8 mouse cellular contexts compared by ENCODE assay signal in genomic region chr5:113139064-113139726, GRCm38 (mm10). TPM values are rescaled to one million over a fixed set of nuclear protein-coding genes. Genes with fewer than 3 reads are reported as not detected.
DNase-seq lines count a peak whose midpoint lies in the region; ATAC-seq and TF ChIP-seq lines count a peak whose summit lies in the region.

No protein-coding gene starts in this region.

- no peaks in the 10 kb centered on the region for H3K27me3 ChIP-seq in kidney, embryonic 16.5 days (ENCODE audit: insufficient read depth, low read length)
- H3K27me3 ChIP-seq in embryonic facial prominence, embryonic 14.5 days (replicated peaks; ENCODE audit: control insufficient read depth, insufficient read depth, low read length), result peaks cover 15% of the 10 kb centered on the region
- peaks cover 6% of the 10 kb centered on the region; the same call in 1 of the 2 replicates for H3K27me3 ChIP-seq in intestine, embryonic 14.5 days (replicated peaks; ENCODE audit: control insufficient read depth, insufficient read depth, low read length)
- no peaks in the 10 kb centered on the region for H3K27me3 ChIP-seq in midbrain, postnatal 0 days (ENCODE audit: insufficient read depth, low read length)

- no peaks in the 10 kb centered on the region for H3K36me3 ChIP-seq in kidney, embryonic 16.5 days (ENCODE audit: insufficient read depth, low read length)
- no peaks in the 10 kb centered on the region for H3K36me3 ChIP-seq in embryonic facial prominence, embryonic 14.5 days (ENCODE audit: control insufficient read depth, insufficient read depth, low read length)
- no peaks in the 10 kb centered on the region for H3K36me3 ChIP-seq in intestine, embryonic 14.5 days (ENCODE audit: control insufficient read depth, insufficient read depth, low read length)
- H3K36me3 ChIP-seq in midbrain, postnatal 0 days (ENCODE audit: insufficient read depth, low read length), result no peaks in the 10 kb centered on the region

- 51% methylated on average over 7 of the region's 7 CpGs for WGBS in kidney, embryonic 16.5 days
- WGBS in embryonic facial prominence, embryonic 14.5 days, result 51% methylated on average over 7 of the region's 7 CpGs
- 39% methylated on average over 7 of the region's 7 CpGs for WGBS in intestine, embryonic 14.5 days
- WGBS in midbrain, postnatal 0 days, result 63% methylated on average over 7 of the region's 7 CpGs

- no peak for DNase-seq in kidney, postnatal 10 days
- no peak for DNase-seq in embryonic facial prominence, embryonic 14.5 days (ENCODE audit: low spot score)
- no peak for DNase-seq in intestine, embryonic 14.5 days (ENCODE audit: low spot score)
- DNase-seq in midbrain, postnatal 0 days (ENCODE audit: low spot score), result no peak
- no peak for DNase-seq in cerebellum, postnatal 4 days (ENCODE audit: low spot score in 2 of 2)
- DNase-seq in ovary, postnatal 10 days (ENCODE audit: low spot score), result no peak
- DNase-seq in layer of hippocampus, postnatal 25 days (ENCODE audit: extremely low spot score in 1 of 2, low spot score in 1 of 2), result no peak

- peak overlapping the region; percentile 69 for H3K27ac ChIP-seq in kidney, embryonic 16.5 days (ENCODE audit: low read length)
- H3K27ac ChIP-seq in embryonic facial prominence, embryonic 14.5 days (replicated peaks; ENCODE audit: low read depth, low read length), result peak overlapping the region; percentile 75
- peak overlapping the region; percentile 75 for H3K27ac ChIP-seq in intestine, embryonic 14.5 days (ENCODE audit: low read depth)
- H3K27ac ChIP-seq in midbrain, postnatal 0 days (ENCODE audit: low read depth, low read length), result peak overlapping the region; percentile 71

- peak overlapping the region; percentile 53 for H3K4me3 ChIP-seq in kidney, embryonic 16.5 days (ENCODE audit: low read length)
- peak overlapping the region; percentile 47 for H3K4me3 ChIP-seq in embryonic facial prominence, embryonic 14.5 days (ENCODE audit: low read depth, low read length)
- H3K4me3 ChIP-seq in intestine, embryonic 14.5 days (ENCODE audit: low read depth, low read length), result peak overlapping the region; percentile 40
- peak overlapping the region; percentile 53 for H3K4me3 ChIP-seq in midbrain, postnatal 0 days (ENCODE audit: low read depth, low read length)

- ATAC-seq in kidney, embryonic 16.5 days (ENCODE audit: low FRiP score, low TSS enrichment), result peak; percentile 10; the same call in 1 of the 2 replicates
- ATAC-seq in embryonic facial prominence, embryonic 14.5 days (ENCODE audit: low read depth), result no peak; the same call in 1 of the 2 replicates
- ATAC-seq in intestine, embryonic 14.5 days (replicated peaks; ENCODE audit: low FRiP score, low TSS enrichment, low read depth), result 0 out of 2 replicates have a peak, but pooled peaks have one; percentile 24
- peak; percentile 39 for ATAC-seq in midbrain, postnatal 0 days (ENCODE audit: low FRiP score)

- TF ChIP-seq CTCF in midbrain, postnatal 0 days (IDR thresholded peaks at IDR 0.05), result no peak

- H3K9ac ChIP-seq in kidney, embryonic 16.5 days (replicated peaks; ENCODE audit: low read length), result peak overlapping the region; percentile 72
- H3K9ac ChIP-seq in embryonic facial prominence, embryonic 14.5 days (ENCODE audit: low read depth, low read length), result peak overlapping the region; percentile 64; the same call in 1 of the 2 replicates
- peak overlapping the region; percentile 56 for H3K9ac ChIP-seq in intestine, embryonic 14.5 days (ENCODE audit: low read length)
- H3K9ac ChIP-seq in midbrain, postnatal 0 days (replicated peaks; ENCODE audit: low read length, poor library complexity, severe bottlenecking), result peak overlapping the region; percentile 70

- peak overlapping the region; percentile 92 for H3K4me2 ChIP-seq in kidney, embryonic 16.5 days (replicated peaks; ENCODE audit: low read depth, low read length)
- peak overlapping the region; percentile 85 for H3K4me2 ChIP-seq in embryonic facial prominence, embryonic 14.5 days (ENCODE audit: low read depth, low read length)
- H3K4me2 ChIP-seq in intestine, embryonic 14.5 days (ENCODE audit: low read length), result peak overlapping the region; percentile 96
- H3K4me2 ChIP-seq in midbrain, postnatal 0 days (ENCODE audit: low read depth, low read length, poor library complexity, severe bottlenecking), result peak overlapping the region; percentile 96

- H3K9me3 ChIP-seq in kidney, embryonic 16.5 days (ENCODE audit: low read length), result no peaks in the 10 kb centered on the region
- no peaks in the 10 kb centered on the region for H3K9me3 ChIP-seq in embryonic facial prominence, embryonic 14.5 days (ENCODE audit: control insufficient read depth, low read length)
- H3K9me3 ChIP-seq in intestine, embryonic 14.5 days (ENCODE audit: control insufficient read depth, low read length), result peaks cover 3% of the 10 kb centered on the region; the same call in 1 of the 2 replicates
- no peaks in the 10 kb centered on the region for H3K9me3 ChIP-seq in midbrain, postnatal 0 days (ENCODE audit: low read length)

- peaks cover 48% of the 10 kb centered on the region for H3K4me1 ChIP-seq in kidney, embryonic 16.5 days (ENCODE audit: insufficient read depth, low read length)
- H3K4me1 ChIP-seq in embryonic facial prominence, embryonic 14.5 days (ENCODE audit: control insufficient read depth, insufficient read depth, low read length), result peaks cover 18% of the 10 kb centered on the region; the same call in 1 of the 2 replicates
- peaks cover 11% of the 10 kb centered on the region for H3K4me1 ChIP-seq in intestine, embryonic 14.5 days (replicated peaks; ENCODE audit: control insufficient read depth, insufficient read depth, low read length)
- peaks cover 9% of the 10 kb centered on the region; the same call in 1 of the 2 replicates for H3K4me1 ChIP-seq in midbrain, postnatal 0 days (ENCODE audit: insufficient read depth, low read length)

RNA-seq across cellular contexts. Expression of gene Crybb3, which starts 57.8 kb away (rescaled TPM):
- polyA plus RNA-seq in kidney, embryonic 16.5 days (2015; fragmentation: Nextera tagmentation; extraction: Ambion mirVana), result 0.69 and 1.1 TPM in 2 replicates
- polyA plus RNA-seq in embryonic facial prominence, embryonic 14.5 days (2014; fragmentation: Nextera tagmentation; extraction: Ambion mirVana), result 2.1 and 2.3 TPM in 2 replicates
- 0.28 and 1.2 TPM in 2 replicates for polyA plus RNA-seq in intestine, embryonic 14.5 days (2014; fragmentation: Nextera tagmentation; extraction: Ambion mirVana)
- 1.4 and 3.0 TPM in 2 replicates for total RNA-seq in midbrain, postnatal 0 days (2014; rRNA removed)
- 2.2 and 3.1 TPM in 2 replicates for polyA plus RNA-seq in midbrain, postnatal 0 days (2015; fragmentation: Nextera tagmentation; extraction: Ambion mirVana)
- total RNA-seq in layer of hippocampus, postnatal 25 days (2021), result 1 to 10 TPM; 1.5 to 2.8 TPM
